In genomic region chr13:60650000-60650399, GRCm38 (mm10) we compare ENCODE assay signal across 24 mouse cellular contexts.
"Had no signal": no experiment of that assay in that cellular context is flagged by ENCODE, and none has a peak within 500 bp of the region (broad histone marks: within the 10 kb centered on the region; RNA-seq: fewer than 3 reads in every experiment).

No protein-coding gene starts in this region.

- H3K4me3 ChIP-seq: liver, embryonic 15.5 days; lung, embryonic 15.5 days; megakaryocyte, embryonic 14.5 days; midbrain, embryonic 13.5 days; midbrain, embryonic 15.5 days; myocyte; neural tube, embryonic 13.5 days; neural tube, embryonic 15.5 days; stomach, embryonic 15.5 days had no signal

- H3K4me1 ChIP-seq: midbrain, embryonic 13.5 days; midbrain, embryonic 15.5 days; neural tube, embryonic 13.5 days; stomach, embryonic 15.5 days had no signal

- H3K9me3 ChIP-seq: liver, embryonic 15.5 days; lung, embryonic 15.5 days; midbrain, embryonic 13.5 days; midbrain, embryonic 15.5 days; neural tube, embryonic 13.5 days; neural tube, embryonic 15.5 days; stomach, embryonic 15.5 days had no signal

- H3K4me2 ChIP-seq: liver, embryonic 15.5 days; lung, embryonic 15.5 days; midbrain, embryonic 11.5 days; midbrain, embryonic 13.5 days; midbrain, embryonic 15.5 days; neural tube, embryonic 13.5 days; neural tube, embryonic 15.5 days; stomach, embryonic 15.5 days had no signal

- H3K27me3 ChIP-seq: liver, embryonic 15.5 days; lung, embryonic 15.5 days; midbrain, embryonic 13.5 days; midbrain, embryonic 15.5 days; neural tube, embryonic 13.5 days; neural tube, embryonic 15.5 days; stomach, embryonic 15.5 days had no signal

- DNase-seq: liver, postnatal 0 days; lung, adult 2 months; lung, postnatal 14 days; lung, postnatal 36 days; retina, postnatal 1 day; right cerebral cortex, adult 18-20 months; right cerebral cortex, postnatal 25 days; right cerebral cortex, postnatal 4 days; thymus, adult 2 months; thymus, postnatal 14 days; thymus, postnatal 36 days had no signal

- ATAC-seq: liver, postnatal 0 days; lung, postnatal 0 days; midbrain, embryonic 13.5 days; midbrain, embryonic 15.5 days had no signal

- H3K36me3 ChIP-seq: liver, embryonic 15.5 days; lung, embryonic 15.5 days; midbrain, embryonic 15.5 days; stomach, embryonic 15.5 days had no signal

- H3K27ac ChIP-seq: liver, embryonic 15.5 days; lung, embryonic 15.5 days; macrophage; midbrain, embryonic 13.5 days; midbrain, embryonic 15.5 days; neural tube, embryonic 13.5 days; neural tube, embryonic 15.5 days; stomach, embryonic 15.5 days; stomach, postnatal 0 days had no signal

- H3K9ac ChIP-seq: liver, embryonic 15.5 days; liver, postnatal 0 days; lung, embryonic 15.5 days; midbrain, embryonic 13.5 days; midbrain, embryonic 15.5 days; neural tube, embryonic 13.5 days; neural tube, embryonic 15.5 days; stomach, embryonic 15.5 days had no signal
